Mouse (Mus musculus): ENCODE results near the gene Enkd1.

The Enkd1 gene

DNA sequence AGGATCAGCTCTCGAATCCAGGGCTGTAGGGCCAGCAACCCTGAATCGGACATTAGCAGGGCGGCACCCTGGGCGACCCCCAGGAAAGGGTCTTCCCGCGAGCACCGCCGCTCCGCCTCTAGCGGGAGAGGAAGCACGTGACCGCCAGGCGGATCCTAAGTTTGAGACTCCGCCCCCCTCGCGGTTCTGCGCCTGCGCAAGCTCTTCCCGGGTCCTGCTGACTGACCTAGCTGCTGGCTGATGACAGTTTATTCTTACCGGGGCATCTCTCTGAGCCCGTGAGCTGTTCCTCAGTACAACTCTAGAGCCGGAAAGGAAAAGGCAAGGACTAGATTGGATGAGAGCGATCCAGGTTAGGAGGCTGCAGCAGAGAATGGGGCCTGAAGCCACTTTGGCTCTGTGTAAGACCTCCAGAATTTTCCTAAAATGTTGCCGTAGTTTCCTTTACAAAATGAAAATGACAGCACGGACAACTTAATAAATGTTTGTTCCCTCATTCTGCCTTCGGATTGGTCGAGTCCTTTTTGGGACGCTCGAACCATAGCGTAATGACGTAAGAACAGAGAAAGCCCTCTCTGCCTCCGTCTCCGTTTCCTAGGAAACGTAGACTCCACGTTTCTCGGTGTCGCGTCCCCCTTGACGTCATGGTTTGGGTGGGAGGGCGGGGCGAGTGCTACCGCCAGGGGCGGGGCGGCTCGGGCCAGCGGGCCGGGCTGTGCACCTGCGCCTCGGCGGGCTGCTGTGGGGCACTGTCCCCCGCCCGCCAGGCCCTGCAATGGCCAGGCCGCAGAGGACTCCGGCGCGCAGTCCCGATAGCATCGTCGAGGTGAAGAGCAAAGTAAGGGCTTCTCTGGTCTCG, 6.8 kb downstream of the Enkd1 start, which contains the start of the genes Acd and Pard6a:
TSS of gene Acd (minus strand) at position 137 of the 859 bp plus-strand sequence.
TSS of gene Pard6a (plus strand) at position 183 of the 859 bp plus-strand sequence.
- peak; percentile 96 for DNase-seq

DNA sequence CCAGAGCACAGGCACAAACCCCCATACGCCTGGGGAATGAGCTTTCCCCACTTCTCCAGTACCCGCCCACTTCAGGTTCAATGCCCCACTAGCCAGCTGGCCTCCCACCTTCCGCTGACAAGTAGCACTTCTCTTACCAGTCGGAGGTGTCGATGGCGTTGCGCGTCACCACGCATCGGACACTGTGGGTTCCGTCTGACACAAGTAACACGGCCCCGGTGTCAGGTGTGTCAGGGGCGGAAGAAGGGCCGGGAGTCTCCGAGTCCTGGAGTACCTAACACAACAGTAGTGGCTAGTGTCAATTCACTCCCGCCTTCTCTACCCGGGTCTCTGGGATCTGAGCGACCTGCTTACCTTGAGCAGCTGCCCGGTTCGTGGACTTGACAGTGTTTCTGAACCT, 7.4 kb downstream of the Enkd1 start:
- DNase-seq = peak; percentile 61

DNA sequence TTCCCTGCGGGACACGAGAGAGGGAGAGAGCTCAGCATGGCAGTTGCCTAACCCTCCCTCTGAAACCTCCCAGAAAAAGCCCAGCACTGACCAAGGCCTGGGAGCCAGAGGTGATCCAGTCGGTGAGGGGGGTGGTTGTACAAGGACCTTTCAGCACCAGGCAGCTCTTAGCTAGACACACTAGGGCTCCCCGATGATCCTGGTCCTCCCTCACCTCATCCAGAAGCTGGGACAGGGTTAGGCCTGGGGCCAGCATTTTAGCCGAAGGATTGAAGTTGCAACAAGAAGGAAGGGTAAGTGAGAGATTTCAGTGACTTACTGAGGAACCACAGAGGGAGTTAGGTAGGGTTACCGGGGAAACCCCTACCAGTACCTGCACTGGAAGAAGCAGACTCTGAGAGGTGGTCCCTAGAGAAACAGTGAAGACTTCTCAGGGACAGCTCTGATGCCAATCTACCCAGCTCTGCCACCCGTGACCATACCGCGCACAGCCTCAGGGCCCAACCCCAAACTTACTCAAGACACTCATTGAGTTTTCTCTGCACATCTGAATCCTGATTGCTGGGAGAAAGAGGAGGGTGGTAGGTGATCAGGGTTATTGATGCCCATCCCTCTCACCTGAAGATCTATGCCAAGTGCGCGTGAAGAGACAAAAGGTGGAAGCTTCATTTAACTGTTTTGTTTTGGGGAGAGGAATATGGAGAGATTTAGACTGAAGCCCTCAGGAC, 8.4 kb downstream of the Enkd1 start:
- DNase-seq = no peak

DNA sequence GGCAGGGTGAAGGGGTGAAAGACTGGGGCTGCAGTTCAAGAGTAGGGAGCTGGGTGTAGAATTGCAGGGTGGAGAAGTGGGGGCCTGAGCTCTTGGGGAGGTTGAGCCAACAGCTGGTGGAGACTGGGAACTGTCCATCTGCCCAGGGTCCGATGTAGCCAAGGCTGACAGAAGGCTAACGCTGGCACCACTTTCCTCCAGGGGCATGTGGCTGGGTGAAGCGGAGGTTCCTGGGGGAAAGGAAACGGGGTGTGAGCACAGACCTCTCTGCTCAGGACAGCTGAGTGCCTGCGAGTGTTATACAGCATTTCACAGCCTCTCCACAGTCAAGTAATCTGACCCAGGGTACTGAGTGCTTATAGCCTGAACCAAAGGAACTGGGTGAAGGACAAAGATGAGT, 9.3 kb downstream of the Enkd1 start:
- no peak for DNase-seq

DNA sequence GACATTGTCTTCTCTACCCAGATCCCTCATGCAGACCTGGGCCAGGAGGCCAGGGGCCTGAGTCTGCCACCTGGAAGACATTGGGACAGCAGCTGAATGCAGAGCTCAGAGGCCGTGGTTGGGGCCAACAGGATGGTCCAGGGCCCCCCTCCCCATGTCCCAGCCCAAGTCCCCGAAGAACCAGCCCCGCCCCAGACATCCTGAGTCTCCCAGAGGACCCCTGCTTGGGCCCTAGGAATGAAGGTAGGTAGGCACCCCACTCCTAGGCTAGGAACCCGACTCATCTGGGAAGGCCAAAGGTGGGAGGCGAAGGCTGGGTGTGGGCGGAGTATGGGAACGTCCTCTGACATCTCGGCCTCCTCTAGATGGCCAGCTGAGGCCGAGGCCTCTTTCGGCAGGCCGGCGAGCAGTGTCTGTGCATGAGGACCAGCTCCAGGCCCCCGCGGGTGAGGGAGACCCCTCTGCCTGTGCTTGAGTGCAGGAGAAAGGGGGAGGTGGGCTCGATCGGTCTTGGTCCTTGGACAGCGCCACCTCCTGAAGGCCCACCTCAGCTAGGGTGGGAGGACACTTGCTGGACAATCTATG, 10.7 kb downstream of the Enkd1 start:
- DNase-seq = no peak

DNA sequence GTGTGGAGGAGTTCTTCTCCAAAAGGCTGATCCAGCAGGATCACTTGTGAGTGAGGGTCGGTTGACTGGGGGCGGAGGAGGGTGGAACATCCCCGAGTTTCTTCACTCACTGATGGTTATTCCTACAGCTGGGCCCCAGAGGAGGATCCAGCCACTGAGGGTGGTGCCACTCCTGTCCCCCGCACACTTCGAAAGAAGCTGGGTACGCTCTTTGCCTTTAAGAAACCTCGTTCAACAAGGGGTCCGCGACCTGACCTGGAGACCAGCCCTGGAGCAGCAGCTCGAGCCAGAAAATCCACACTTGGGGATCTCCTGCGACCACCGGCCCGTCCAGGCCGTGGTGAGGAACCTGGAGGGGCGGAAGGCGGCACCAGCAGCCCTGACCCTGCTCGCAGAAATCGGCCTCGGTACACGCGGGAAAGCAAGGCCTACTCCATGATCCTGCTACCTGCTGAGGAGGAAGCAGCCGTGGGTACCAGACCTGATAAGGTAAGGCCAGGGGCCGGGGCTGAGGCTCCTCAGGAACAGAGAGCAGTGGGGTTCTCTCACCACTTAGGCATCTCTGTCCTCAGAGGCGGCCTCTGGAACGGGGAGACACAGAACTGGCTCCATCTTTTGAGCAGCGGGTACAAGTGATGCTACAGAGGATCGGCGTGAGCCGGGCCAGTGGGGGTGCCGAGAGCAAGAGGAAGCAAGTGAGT, 12.8 kb downstream of the Enkd1 start:
- DNase-seq = no peak

DNA sequence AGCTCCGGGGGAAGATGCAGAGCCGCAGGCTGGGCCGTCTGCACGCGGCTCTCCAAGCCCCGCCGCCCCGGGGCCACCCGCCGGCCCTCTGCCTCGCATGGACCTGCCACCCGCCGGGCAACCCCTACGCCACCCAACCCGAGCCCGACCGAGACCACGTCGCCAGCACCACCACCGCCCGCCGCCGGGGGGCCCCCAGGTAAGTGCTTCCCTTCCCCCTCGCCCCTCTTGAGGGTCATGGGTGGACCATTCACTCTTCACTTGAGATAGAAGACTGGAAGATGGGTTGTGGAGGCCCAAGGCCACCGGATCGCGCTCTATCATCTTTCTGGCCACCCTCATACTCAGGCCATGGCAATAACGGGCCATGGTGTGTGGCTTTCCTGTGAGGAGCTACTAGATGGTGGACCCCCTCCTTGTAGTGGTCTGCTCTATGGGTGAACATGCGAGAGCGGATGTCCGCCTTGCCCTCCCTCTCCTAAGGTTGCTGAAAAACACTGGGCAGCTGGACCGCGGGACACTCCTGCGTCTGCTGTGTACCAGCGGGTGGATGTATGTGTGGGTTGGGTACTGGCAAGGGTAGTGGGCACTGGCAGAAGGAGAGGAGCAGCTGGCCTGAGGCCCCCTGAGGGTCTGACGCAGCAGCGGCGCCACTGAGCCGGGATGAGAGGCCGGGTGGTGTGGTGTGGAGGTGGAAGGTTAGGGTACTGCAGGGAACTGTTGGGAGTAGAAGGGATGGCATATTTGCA, 13.8 kb downstream of the Enkd1 start:
- DNase-seq = no peak

DNA sequence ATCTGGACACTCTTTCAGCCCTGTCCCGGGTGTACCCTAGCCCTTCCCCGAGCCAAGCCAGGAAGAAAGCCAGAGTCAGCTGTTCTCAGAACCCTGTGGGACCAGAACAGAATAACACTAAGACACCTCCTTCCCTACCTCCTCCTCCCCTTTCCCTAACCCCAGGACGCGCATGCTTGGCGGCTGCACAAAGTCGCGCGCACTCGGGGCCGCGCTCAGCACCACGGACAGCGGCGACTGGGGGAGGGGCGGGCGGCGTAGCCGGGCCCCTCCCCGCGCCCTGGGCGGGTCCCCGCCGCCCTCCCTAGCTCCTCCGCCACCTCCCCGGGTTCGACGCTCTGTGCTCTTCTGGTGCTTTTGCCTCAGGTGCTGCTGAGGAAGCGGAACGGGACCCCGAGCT, 14.4 kb downstream of the Enkd1 start:
- DNase-seq = peak; percentile 78

DNA sequence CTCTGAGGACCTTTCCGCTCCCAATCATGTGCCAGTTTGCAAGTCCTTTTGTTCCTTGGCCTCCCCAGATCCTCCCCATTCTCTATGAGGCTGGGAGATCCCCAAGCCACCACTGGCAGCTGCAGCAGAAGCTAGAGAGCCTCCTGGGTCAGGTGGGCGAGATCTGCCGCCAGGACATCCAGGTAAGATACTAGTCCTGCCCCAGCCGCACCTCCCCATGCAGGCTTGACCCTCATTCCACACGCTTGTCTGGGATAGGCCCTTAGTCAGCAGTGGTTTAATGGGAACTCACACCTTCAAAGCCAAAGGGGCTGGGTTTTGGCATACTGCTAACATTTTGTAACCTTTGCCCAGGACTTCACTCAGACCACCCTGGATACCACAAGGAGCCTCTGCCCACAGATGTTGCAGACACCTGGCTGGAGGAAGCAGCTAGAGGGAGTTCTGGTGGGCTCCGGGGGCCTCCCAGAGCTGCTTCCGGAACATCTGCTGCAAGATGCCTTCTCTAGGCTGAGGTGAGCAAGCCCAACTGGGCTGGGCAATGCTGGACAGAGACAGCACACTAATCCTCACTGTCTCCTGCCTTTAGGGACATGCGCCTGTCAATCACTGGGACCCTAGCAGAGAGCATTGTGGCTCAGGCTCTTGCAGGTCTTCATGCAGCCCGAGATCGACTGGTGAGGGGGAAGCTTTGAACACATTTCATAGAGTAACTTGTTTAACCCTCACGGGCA, 15.4 kb downstream of the Enkd1 start:
- no peak for DNase-seq

DNA sequence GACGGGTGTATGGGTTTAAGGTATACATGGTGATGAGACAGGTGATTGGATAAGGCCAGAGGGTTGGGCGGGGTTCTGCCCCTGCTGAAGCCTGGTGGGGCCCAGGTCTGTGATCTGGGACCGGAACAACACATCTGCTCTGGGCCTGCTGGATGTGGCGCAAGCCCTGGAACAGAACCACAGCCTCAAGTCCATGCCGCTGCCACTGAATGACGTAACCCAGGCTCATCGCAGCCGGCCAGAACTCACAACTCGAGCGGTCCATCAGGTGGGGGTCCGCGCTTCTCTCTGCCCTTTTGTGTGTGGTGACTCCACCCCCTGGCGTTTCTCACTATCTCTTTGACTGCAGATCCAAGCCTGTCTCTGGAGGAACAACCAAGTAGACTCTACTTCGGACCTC, 17.0 kb downstream of the Enkd1 start:
- DNase-seq = no peak

DNA sequence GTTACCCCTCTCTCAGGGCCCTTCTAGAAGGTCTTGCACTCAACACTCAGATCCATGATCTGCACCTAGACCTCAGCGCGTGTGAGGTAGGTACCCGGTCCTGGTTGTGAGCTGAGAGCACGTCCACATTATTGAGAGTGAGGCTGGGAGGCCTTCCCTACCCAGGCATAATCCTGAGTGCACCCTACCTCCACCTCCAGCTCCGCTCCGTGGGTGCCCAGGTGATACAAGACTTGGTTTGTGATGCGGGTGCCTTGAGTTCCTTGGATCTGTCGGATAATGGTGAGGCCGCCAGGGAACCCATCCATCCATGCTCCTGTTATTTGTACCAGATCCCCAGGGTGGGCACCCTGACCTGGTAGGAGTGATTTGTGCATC, 18.0 kb downstream of the Enkd1 start:
- DNase-seq = no peak

DNA sequence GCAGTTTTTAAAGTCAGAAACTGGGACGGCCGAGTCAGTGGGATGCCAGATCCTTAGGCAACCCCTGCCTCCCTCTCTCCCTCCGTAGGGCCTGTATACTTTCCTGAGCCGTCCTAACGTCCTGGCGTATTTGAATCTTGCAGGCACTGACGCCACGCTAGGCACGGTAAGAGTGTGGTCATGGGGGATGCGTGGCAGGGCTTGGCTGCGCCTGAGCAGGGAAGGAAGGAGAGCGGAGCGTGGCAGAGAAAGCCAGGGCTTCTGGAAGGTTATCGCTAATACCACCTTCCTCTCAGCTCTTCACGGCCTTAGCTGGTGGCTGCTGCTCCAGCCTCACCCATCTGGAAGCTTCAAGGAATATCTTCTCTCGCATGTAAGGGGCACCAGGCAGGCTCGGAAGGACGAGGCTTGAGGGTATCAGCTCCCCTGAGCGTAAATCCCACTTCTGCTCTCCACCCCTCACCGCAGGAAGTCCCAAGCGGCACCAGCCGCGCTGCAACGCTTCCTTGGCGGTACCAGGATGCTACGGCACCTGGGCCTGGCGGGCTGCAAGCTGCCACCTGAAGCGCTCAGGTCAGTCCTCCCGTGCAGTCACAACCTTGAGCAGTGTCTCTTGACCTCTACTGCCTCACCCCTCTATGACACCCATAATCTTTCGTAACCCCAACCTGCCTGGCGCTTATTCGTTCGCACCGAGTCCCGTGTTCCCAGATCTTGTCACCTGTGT, 18.6 kb downstream of the Enkd1 start:
- DNase-seq = no peak

DNA sequence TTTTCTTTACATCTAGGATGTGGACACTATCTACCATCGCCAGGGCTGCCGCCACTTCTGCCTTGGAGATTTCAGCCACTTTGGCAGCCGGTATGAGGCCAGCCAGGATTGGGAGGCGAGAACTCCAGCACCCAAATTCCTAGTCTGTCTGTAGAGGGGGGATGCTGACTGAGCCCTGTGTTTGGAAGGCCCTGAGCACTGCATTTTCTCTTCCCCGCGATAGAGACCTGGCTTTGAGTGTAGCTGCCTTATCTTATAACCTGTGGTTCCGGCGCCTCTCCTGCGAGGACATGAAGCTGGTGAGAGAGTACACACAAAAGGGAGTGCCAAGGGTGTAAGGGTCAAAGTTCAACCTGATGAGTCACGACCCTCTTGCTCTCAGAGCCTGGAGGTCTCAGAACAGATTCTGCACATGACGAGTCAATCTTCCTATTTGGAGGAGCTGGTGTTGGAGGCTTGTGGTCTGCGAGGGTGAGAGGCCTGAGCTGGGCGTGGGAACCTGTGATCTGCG, 19.7 kb downstream of the Enkd1 start:
- no peak for DNase-seq

DNA sequence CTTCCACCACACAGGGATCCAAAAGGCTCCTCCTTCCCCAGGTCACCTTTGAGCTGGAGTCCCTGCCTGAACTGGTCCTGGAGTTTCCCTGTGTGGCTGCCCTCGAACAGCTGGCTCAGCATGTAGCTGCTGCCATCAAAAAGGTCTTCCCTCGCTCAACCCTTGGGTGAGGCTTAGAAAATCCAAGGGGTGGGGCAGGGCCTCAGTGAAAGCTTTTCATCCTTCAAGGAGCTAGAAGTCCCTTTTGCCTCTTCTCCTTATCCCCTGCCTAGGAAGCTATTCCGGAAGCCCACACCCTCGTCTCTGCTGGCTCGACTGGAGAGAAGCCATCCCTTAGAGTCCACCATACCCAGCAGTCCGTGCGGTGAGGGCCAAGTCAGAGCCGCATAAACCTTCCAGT, 20.5 kb downstream of the Enkd1 start:
- no peak for DNase-seq

DNA sequence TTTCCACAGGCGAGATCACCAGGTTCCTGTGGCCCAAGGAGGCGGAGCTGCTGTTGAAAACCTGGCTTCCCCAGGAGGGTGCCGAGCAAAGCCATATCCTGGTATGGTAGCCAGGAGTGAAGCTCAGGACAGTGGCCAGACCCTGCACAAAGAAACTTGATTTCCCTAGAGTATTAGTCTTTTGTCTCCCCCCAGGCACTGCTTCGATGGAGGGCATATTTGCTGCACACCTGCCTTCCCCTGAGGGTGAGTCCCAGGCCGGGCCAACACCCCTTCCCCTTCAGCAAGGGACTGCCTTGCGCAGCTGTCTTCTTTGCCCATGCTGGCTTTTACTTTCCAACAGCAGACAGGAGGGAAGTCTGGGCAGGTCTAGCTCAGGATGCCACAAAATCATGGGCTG, 21.5 kb downstream of the Enkd1 start:
- no peak for DNase-seq

DNA sequence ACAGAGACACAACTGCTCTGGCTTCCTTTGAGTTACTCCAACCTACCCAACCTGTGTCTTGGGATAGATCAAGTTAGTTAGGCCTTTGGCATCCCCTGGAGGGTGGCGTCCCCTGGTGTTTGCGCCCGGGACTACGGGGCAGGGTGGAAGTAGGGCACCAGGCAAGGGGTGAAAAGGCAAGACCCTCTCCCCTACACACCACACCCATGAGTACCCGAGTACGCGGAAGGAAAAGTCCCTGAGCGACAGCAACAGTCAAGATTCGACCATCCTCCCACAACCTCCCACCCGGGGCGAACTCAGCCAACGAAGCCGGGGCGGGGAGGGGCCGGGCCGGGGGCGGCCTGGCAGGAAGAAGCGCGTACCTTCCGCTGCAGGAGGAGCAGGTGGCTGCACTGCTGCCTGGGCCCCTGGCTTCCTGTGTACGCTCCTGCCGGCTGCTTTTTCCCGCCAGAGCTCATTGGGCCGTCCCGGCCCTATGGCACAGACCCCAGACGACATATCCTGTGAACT, 22.2 kb downstream of the Enkd1 start, which contains the start of gene Carmil2:
TSS of gene Carmil2 (plus strand) at position 479 of the 513 bp plus-strand sequence.
- peak; percentile 83 for DNase-seq

DNA sequence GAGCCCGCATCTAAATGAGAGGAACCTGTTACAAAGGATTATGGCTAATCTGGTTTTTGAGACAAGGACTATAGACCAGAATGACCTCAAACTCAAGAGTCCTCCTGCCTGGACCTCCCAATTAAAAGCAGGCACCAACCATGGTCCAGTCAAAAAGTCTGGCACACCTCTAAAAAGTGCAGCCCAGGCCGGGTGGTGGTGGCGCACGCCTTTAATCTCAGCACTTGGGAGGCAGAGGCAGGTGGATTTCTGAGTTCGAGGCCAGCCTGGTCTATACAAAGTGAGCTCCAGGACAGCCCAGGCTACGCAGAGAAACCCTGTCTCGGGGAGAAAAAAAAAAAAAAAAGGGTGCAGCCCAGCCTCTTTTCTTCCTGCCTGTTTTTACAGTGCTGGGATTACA, 22.7 kb downstream of the Enkd1 start:
- DNase-seq = no peak

DNA sequence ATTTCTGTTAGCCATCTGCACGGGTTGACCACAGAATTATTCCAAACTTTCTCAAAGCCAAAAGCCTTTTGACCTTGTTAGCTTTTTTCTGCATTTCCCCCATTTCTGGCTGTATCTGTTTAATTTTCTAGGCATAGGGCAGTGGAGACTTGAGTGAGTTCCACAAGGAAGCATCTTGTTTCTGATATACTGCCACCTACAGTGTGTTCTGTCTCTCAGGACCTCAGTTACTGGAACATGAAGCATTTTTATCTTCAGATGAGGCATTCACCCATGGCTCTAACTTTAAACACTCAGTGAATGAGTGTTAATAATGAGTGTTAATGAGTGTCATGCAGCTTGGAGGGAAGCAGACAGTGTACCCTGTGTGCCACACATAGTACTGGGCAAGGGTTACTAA, 30.1 kb downstream of the Enkd1 start:
- DNase-seq = no peak

DNA sequence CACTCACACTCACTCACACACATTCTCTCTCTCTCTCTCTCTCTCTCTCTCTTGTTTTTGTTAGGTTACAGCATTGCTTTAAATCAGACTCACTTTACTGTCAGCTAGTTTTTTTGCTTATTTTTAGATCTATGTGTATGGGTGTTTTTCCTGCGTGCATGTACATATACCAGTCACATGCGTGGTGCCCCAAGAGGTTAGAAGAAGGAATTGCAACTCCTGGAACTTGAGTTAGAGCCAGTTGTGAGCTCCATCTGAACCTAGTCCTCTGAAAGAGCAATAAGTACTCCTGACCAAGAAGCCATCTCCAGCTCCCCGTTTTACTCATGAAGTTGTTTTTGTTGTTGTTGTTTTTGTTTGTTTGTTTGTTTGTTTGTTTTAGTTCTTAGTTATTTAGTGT, 46.8 kb downstream of the Enkd1 start:
- DNase-seq = peak; percentile 55

DNA sequence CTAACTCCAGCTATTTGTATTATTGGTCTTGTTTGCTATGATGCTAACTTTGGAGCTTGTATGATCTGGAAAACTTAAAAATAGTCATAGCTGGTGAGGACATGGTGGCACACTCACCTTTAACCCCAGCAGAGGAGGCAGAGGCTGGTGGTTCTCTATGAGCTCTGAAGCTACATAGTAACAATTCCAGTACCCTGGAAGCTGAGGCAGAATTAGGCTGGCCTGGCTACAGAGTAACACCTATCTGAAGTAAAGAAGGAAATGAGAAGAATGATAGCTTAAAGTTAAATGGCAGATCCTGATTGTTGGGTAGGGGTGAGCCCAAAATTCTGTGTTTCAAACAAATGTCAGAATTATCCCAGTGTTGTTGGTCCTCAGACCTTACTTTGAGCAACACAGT, 50.4 kb downstream of the Enkd1 start:
- no peak for DNase-seq

Measured in lung, postnatal 10 days (tissue).